Mouse (Mus musculus): Measurements from ENCODE around the gene Ranbp9. TPM values are rescaled to one million over a fixed set of nuclear protein-coding genes. Genes with fewer than 3 reads are reported as not detected.

Ranbp9 gene
- polyA plus RNA-seq, 1 experiment from 2014 or later, result 11.6 TPM

GRCm38 (mm10) chr13:43433395-43433794 is 47.7 kb downstream of the Ranbp9 start:
- 88% methylated on average over 2 of the region's 2 CpGs for WGBS
- no peak for DNase-seq (ENCODE audit: low spot score)
- no peak overlapping the region for H3K4me3 ChIP-seq
- H3K4me1 ChIP-seq, result no peaks in the 10 kb centered on the region
- H3K9me3 ChIP-seq, result no peaks in the 10 kb centered on the region
- H3K27me3 ChIP-seq (ENCODE audit: insufficient read depth, poor library complexity, severe bottlenecking), result no peaks in the 10 kb centered on the region
- H3K27ac ChIP-seq, result no peak overlapping the region
- peaks cover 11% of the 10 kb centered on the region for H3K36me3 ChIP-seq

- WGBS, result 83% methylated on average over 4 of the region's 4 CpGs
- no peak overlapping the region for H3K4me3 ChIP-seq
- DNase-seq (ENCODE audit: low spot score), result no peak
These were observed 52.6 kb downstream of the Ranbp9 start for GRCm38 (mm10) chr13:43428436-43428835.

GRCm38 (mm10) chr13:43415249-43415648 is 65.8 kb downstream of the Ranbp9 start:
- no peaks in the 10 kb centered on the region for H3K27me3 ChIP-seq (ENCODE audit: insufficient read depth, poor library complexity, severe bottlenecking)
- H3K4me3 ChIP-seq, result no peak overlapping the region
- no peak overlapping the region for H3K27ac ChIP-seq
- DNase-seq (ENCODE audit: low spot score), result no peak
- no peaks in the 10 kb centered on the region for H3K9me3 ChIP-seq
- WGBS, result 81% methylated on average over 1 of the region's 1 CpGs
- H3K4me1 ChIP-seq, result no peaks in the 10 kb centered on the region
- H3K36me3 ChIP-seq, result peaks cover 75% of the 10 kb centered on the region

More at GRCm38 (mm10) chr13:43428436-43428835, 52.6 kb downstream of the Ranbp9 start:
- no peak overlapping the region for H3K27ac ChIP-seq
- H3K4me1 ChIP-seq, result no peaks in the 10 kb centered on the region
- no peaks in the 10 kb centered on the region for H3K27me3 ChIP-seq (ENCODE audit: insufficient read depth, poor library complexity, severe bottlenecking)
- no peaks in the 10 kb centered on the region for H3K9me3 ChIP-seq
- peaks cover 40% of the 10 kb centered on the region for H3K36me3 ChIP-seq

GRCm38 (mm10) chr13:43413611-43414010 is 67.5 kb downstream of the Ranbp9 start:
- H3K36me3 ChIP-seq, result peaks cover 64% of the 10 kb centered on the region
- WGBS, result 93% methylated on average over 2 of the region's 2 CpGs

GRCm38 (mm10) chr13:43412311-43412710 is 68.8 kb downstream of the Ranbp9 start:
- Histone ChIP-seq H3K36me3 (peaks cover 63% of the 10 kb centered on the region), H3K4me3 (no peak overlapping the region), H3K27ac (no peak overlapping the region), H3K4me1 (no peaks in the 10 kb centered on the region), H3K9me3 (no peaks in the 10 kb centered on the region), H3K27me3 (ENCODE audit: insufficient read depth, poor library complexity, severe bottlenecking) (no peaks in the 10 kb centered on the region)
- DNase-seq (ENCODE audit: low spot score), result no peak
- WGBS, result 86% methylated on average over 7 of the region's 7 CpGs

More at GRCm38 (mm10) chr13:43413611-43414010, 67.5 kb downstream of the Ranbp9 start:
- Histone ChIP-seq H3K4me1 (no peaks in the 10 kb centered on the region), H3K27me3 (ENCODE audit: insufficient read depth, poor library complexity, severe bottlenecking) (no peaks in the 10 kb centered on the region), H3K4me3 (no peak overlapping the region), H3K27ac (no peak overlapping the region), H3K9me3 (no peaks in the 10 kb centered on the region)
- DNase-seq (ENCODE audit: low spot score), result no peak

GRCm38 (mm10) chr13:43399576-43399975 is 81.5 kb downstream of the Ranbp9 start:
- H3K27me3 ChIP-seq (ENCODE audit: insufficient read depth, poor library complexity, severe bottlenecking), result no peaks in the 10 kb centered on the region
- DNase-seq (ENCODE audit: low spot score), result no peak
- peaks cover 49% of the 10 kb centered on the region for H3K36me3 ChIP-seq
- H3K4me1 ChIP-seq, result peaks cover 9% of the 10 kb centered on the region; the same call in 1 of the 2 replicates
- no peak overlapping the region for H3K4me3 ChIP-seq
- WGBS, result 90% methylated on average over 5 of the region's 5 CpGs
- H3K27ac ChIP-seq, result no peak overlapping the region
- H3K9me3 ChIP-seq, result no peaks in the 10 kb centered on the region

- peaks cover 50% of the 10 kb centered on the region for H3K36me3 ChIP-seq
- H3K4me3 ChIP-seq, result peak within 1 kb of the TSS; percentile 96
- no peaks in the 10 kb centered on the region for H3K9me3 ChIP-seq
- peak; percentile 97 for DNase-seq (ENCODE audit: low spot score)
- peaks cover 9% of the 10 kb centered on the region; the same call in 1 of the 2 replicates for H3K4me1 ChIP-seq
- H3K27ac ChIP-seq, result peak within 1 kb of the TSS; percentile 99
- WGBS, result 1% methylated on average over 72 of the region's 72 CpGs
- no peaks in the 10 kb centered on the region for H3K27me3 ChIP-seq (ENCODE audit: insufficient read depth, poor library complexity, severe bottlenecking)
These were observed 82.6 kb downstream of the Ranbp9 start, which contains the start of gene Nol7 for GRCm38 (mm10) chr13:43398297-43399080. Gene Nol7, plus strand, starts transcription at chr13:43398390.

- H3K9me3 ChIP-seq, result no peaks in the 10 kb centered on the region
- H3K27ac ChIP-seq, result peak overlapping the region; percentile 99
- H3K4me1 ChIP-seq, result peaks cover 9% of the 10 kb centered on the region; the same call in 1 of the 2 replicates
- H3K27me3 ChIP-seq (ENCODE audit: insufficient read depth, poor library complexity, severe bottlenecking), result no peaks in the 10 kb centered on the region
- WGBS, result 53% methylated on average over 13 of the region's 17 CpGs
- peak overlapping the region; percentile 96 for H3K4me3 ChIP-seq
- no peak for DNase-seq (ENCODE audit: low spot score)
- H3K36me3 ChIP-seq, result peaks cover 46% of the 10 kb centered on the region
These were observed 83.3 kb downstream of the Ranbp9 start for GRCm38 (mm10) chr13:43397700-43398296.

- H3K9me3 ChIP-seq, result no peaks in the 10 kb centered on the region
- no peak overlapping the region for H3K27ac ChIP-seq
- WGBS, result 91% methylated on average over 10 of the region's 10 CpGs
- no peak overlapping the region for H3K4me3 ChIP-seq
- H3K36me3 ChIP-seq, result peaks cover 27% of the 10 kb centered on the region
- H3K4me1 ChIP-seq, result no peaks in the 10 kb centered on the region
- H3K27me3 ChIP-seq (ENCODE audit: insufficient read depth, poor library complexity, severe bottlenecking), result no peaks in the 10 kb centered on the region
- peak; percentile 31 for DNase-seq (ENCODE audit: low spot score)
These were observed 95.8 kb downstream of the Ranbp9 start for GRCm38 (mm10) chr13:43385321-43385720.

- no peak overlapping the region for H3K27ac ChIP-seq
- no peaks in the 10 kb centered on the region for H3K4me1 ChIP-seq
- H3K27me3 ChIP-seq (ENCODE audit: insufficient read depth, poor library complexity, severe bottlenecking), result no peaks in the 10 kb centered on the region
- H3K9me3 ChIP-seq, result no peaks in the 10 kb centered on the region
- WGBS, result 78% methylated on average over 3 of the region's 3 CpGs
- no peak for DNase-seq (ENCODE audit: low spot score)
- peaks cover 39% of the 10 kb centered on the region for H3K36me3 ChIP-seq
- no peak overlapping the region for H3K4me3 ChIP-seq
These were observed 101.1 kb downstream of the Ranbp9 start for GRCm38 (mm10) chr13:43379989-43380388.

- Histone ChIP-seq H3K36me3 (peaks cover 57% of the 10 kb centered on the region), H3K4me3 (no peak overlapping the region), H3K9me3 (no peaks in the 10 kb centered on the region), H3K4me1 (0 out of 2 replicates have a peak, but pooled peaks cover 8% of the 10 kb centered on the region), H3K27me3 (ENCODE audit: insufficient read depth, poor library complexity, severe bottlenecking) (no peaks in the 10 kb centered on the region), H3K27ac (peak overlapping the region; percentile 52; the same call in 1 of the 2 replicates)
- no peak for DNase-seq (ENCODE audit: low spot score)
- WGBS, result 59% methylated on average over 2 of the region's 2 CpGs
These were observed 106.1 kb downstream of the Ranbp9 start for GRCm38 (mm10) chr13:43374918-43375432.

- H3K9me3 ChIP-seq, result no peaks in the 10 kb centered on the region
- H3K27ac ChIP-seq, result peak overlapping the region; percentile 52; the same call in 1 of the 2 replicates
- no peaks in the 10 kb centered on the region for H3K27me3 ChIP-seq (ENCODE audit: insufficient read depth, poor library complexity, severe bottlenecking)
- H3K36me3 ChIP-seq, result peaks cover 57% of the 10 kb centered on the region
- H3K4me3 ChIP-seq, result no peak overlapping the region
- WGBS, result 81% methylated on average over 10 of the region's 10 CpGs
- 0 out of 2 replicates have a peak, but pooled peaks cover 8% of the 10 kb centered on the region for H3K4me1 ChIP-seq
- DNase-seq (ENCODE audit: low spot score), result no peak
These were observed 106.9 kb downstream of the Ranbp9 start for GRCm38 (mm10) chr13:43374205-43374604.

- H3K9me3 ChIP-seq, result no peaks in the 10 kb centered on the region
- no peak for DNase-seq (ENCODE audit: low spot score)
- 77% methylated on average over 1 of the region's 1 CpGs for WGBS
- H3K27me3 ChIP-seq (ENCODE audit: insufficient read depth, poor library complexity, severe bottlenecking), result no peaks in the 10 kb centered on the region
- peaks cover 48% of the 10 kb centered on the region for H3K36me3 ChIP-seq
- H3K4me1 ChIP-seq, result 0 out of 2 replicates have a peak, but pooled peaks cover 8% of the 10 kb centered on the region
- H3K4me3 ChIP-seq, result no peak overlapping the region
- no peak overlapping the region for H3K27ac ChIP-seq
These were observed 108.2 kb downstream of the Ranbp9 start for GRCm38 (mm10) chr13:43372892-43373291.
